20 mouse cellular contexts compared by ENCODE assay signal in genomic region chr15:40351473-40351872, GRCm38 (mm10).
DNase-seq lines count a peak whose midpoint lies in the region; ATAC-seq and TF ChIP-seq lines count a peak whose summit lies in the region.
"Had no signal": no experiment of that assay in that cellular context is flagged by ENCODE, and none has a peak within 500 bp of the region (broad histone marks: within the 10 kb centered on the region; RNA-seq: fewer than 3 reads in every experiment).

No protein-coding gene starts in this region.

- H3K4me3 ChIP-seq in lung, embryonic 14.5 days (ENCODE audit: low read depth, low read length), result no peak overlapping the region
- H3K4me3 ChIP-seq: forebrain, embryonic 15.5 days; heart, adult 2 months; heart, embryonic 15.5 days had no signal

- no peaks in the 10 kb centered on the region for H3K27me3 ChIP-seq in lung, embryonic 14.5 days (ENCODE audit: insufficient read depth, low read length)
- H3K27me3 ChIP-seq: CH12.LX; forebrain, embryonic 15.5 days; heart, embryonic 15.5 days had no signal

- H3K27ac ChIP-seq in lung, embryonic 14.5 days (ENCODE audit: low read depth), result no peak overlapping the region
- H3K27ac ChIP-seq: forebrain, embryonic 15.5 days; heart, adult 2 months; heart, embryonic 15.5 days had no signal

- peak; percentile 65 for ATAC-seq in lung, embryonic 14.5 days (ENCODE audit: insufficient read depth)
- ATAC-seq: forebrain, embryonic 15.5 days; hindbrain, embryonic 16.5 days had no signal

- H3K9me3 ChIP-seq in lung, embryonic 14.5 days (ENCODE audit: low read depth, low read length), result no peaks in the 10 kb centered on the region
- H3K9me3 ChIP-seq: forebrain, embryonic 15.5 days; heart, embryonic 15.5 days had no signal

- no peak overlapping the region for H3K4me2 ChIP-seq in lung, embryonic 14.5 days
- H3K4me2 ChIP-seq: forebrain, embryonic 15.5 days; heart, embryonic 11.5 days; heart, embryonic 15.5 days had no signal

- H3K4me1 ChIP-seq in lung, embryonic 14.5 days (ENCODE audit: insufficient read depth), result no peaks in the 10 kb centered on the region
- H3K4me1 ChIP-seq: heart, embryonic 15.5 days had no signal

- H3K9ac ChIP-seq in lung, embryonic 14.5 days, result no peak overlapping the region
- H3K9ac ChIP-seq: forebrain, embryonic 15.5 days; heart, embryonic 15.5 days had no signal

- H3K36me3 ChIP-seq in lung, embryonic 14.5 days (ENCODE audit: insufficient read depth), result no peaks in the 10 kb centered on the region
- H3K36me3 ChIP-seq: forebrain, embryonic 15.5 days; heart, embryonic 15.5 days had no signal

- no peak for TF ChIP-seq CTCF in lung, embryonic 14.5 days (IDR thresholded peaks at IDR 0.05; ENCODE audit: low read depth)

- DNase-seq in lung, embryonic 14.5 days, result peak; percentile 55
- DNase-seq in lung, postnatal 36 days, result no peak
- peak; percentile 11 for DNase-seq in NIH3T3 (ENCODE audit: low read depth)
- DNase-seq in embryo, embryonic 11 days, result peak; percentile 28
- peak; percentile 1 for DNase-seq in forelimb bud, embryonic 11.5 days (ENCODE audit: low read depth, low spot score)
- DNase-seq in right cerebral cortex, postnatal 36 days (ENCODE audit: low spot score in 2 of 2), result no peak
- no peak for DNase-seq in heart, adult 11 months
- DNase-seq: adrenal gland, adult 2 months; adrenal gland, postnatal 25 days; cerebellum, adult 18-20 months; cerebellum, adult 9-11 months; cerebellum, postnatal 36 days; gastrocnemius, postnatal 10 days; heart, adult 2 months; heart, postnatal 14 days had no signal

Comparison
In these comparisons a context has a peak if more than half of its experiments do, and no peak if none do; other contexts are left out.
1. DNase-seq: peak in lung, embryonic 14.5 days (single experiment), NIH3T3 (single experiment), embryo, embryonic 11 days (single experiment) and forelimb bud, embryonic 11.5 days (single experiment); none in lung, postnatal 36 days (single experiment), right cerebral cortex, postnatal 36 days (0 of 2) and heart, adult 11 months (single experiment).